Mouse (Mus musculus) olfactory bulb, adult 2 months (tissue): ENCODE measurements at regions not wholly inside any gene's neighbourhood (a gene's known extent, or its start where the extent isn't known, plus 50 kb on each side); places are given as distances from the start of the nearest gene placed in this dataset.

Experiments
- CTCF ChIP-seq: fragments of 200-500 bp; IDR thresholded peaks from 2 replicates; pipeline ENCODE4 v1.5.1; 2012; ENCODE audit warnings: low read depth, mild to moderate bottlenecking, low read length, moderate library complexity; ENCODE audit not compliant: insufficient read depth
- POLR2A ChIP-seq: fragments of 200-500 bp; IDR thresholded peaks from 2 replicates; pipeline ENCODE4 v1.6.1; 2012; ENCODE audit warnings: mild to moderate bottlenecking, low read depth, low read length, moderate library complexity; ENCODE audit not compliant: insufficient read depth

DNA sequence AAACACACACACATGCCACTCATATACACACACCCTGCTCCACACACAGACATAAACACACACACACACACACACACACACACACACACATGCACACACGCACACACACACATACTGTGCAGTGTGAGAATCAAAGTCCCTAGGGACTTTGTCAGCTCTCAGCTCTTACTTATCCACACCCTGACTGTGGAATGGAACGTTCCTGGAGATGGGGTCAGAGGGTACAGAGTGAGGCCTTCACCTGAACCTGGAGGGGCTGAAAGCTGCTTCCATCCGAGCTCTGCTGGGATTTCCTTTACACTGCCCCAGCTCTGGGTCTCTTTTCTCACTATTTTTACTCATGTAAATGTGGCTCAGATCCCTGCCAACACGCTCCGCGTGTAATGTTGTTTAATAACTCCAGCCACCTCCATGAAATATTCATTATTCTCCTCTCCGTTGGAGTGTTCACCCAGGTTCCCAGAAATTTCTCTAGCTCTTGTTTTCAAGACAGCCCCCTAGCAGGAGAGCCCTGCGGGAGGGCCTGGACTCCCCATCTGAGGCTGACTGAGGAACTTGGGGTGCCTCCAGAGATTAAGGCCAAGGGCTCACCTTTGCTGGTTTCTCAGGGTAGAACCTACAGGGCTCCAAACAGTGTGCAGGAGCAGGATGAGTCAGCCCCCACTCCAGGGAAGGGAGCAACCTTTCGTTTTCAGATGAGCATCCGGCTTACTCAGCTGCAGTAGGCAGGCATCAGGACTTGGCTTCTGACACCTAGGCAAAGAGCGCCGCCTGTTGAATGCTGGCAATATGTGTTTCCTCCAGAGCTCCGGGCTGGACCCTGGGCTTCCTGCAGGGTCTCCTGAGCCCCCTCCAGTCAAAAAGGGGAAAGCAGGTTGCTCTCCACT lies 360.8 kb upstream of the Dynlrb2 start:
- TF ChIP-seq CTCF (0 out of 2 replicates have a peak, but pooled peaks have one; percentile 39), POLR2A (no peak)
